Mouse (Mus musculus): ENCODE results near the gene Leng1. TPM values are rescaled to one million over a fixed set of nuclear protein-coding genes. Genes with fewer than 3 reads are reported as not detected.

The Leng1 gene
- polyA plus RNA-seq, 1 experiment from 2014 or later, result 13.2 TPM

DNA sequence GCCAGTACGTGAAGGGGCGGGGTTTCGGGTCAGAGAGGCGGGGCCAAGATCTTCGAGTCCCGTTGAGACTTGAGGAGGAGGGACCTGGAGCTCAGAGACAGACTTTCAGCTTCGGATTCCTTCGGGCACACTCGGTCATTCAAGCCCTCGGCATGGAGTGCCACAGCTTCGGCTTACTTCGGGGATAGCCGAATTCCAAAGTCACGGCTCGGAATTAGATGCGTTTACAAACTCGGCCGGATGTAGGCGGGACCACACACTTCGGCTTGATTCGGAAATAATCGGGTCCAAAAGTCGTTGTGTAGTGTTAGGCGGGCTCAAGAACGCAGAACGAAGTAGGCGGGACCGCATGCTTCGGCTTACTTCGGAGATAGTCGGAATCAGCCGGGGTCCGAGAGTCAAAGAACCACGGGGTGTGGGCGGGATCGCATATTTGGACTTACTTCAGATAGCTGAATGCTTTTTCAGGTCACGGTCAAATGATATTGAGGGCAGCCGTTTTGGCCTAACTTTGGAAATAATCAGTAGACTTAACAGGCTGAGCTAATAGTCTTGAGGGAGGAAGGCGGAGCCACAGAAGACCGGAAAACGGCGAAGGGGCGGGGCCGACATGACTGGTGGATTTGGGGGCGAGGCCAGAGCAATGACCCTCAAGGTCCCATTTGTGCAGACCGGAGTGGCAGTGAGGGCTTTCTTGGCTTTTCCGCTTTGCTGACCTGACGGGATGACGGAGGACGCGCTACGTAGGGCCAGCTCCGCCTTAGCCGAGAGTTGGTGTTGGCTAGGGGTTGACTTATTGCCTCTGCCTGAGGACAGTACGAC is 27.6 kb upstream of the Leng1 start, which contains the start of gene Mboat7:
TSS of gene Mboat7 (minus strand) at position 537 of the 822 bp plus-strand sequence.
- Histone ChIP-seq H3K9me3 (ENCODE audit: control insufficient read depth, low read length) (no peaks in the 10 kb centered on the region), H3K9ac (ENCODE audit: low read depth, low read length) (peak within 1 kb of the TSS; percentile 88), H3K4me3 (ENCODE audit: low read length) (peak within 1 kb of the TSS; percentile 56), H3K27ac (ENCODE audit: low read depth, low read length) (peak within 1 kb of the TSS; percentile 91), H3K4me2 (ENCODE audit: low read length) (peak within 1 kb of the TSS; percentile 81), H3K4me1 (ENCODE audit: control insufficient read depth, insufficient read depth, low read depth, low read length) (peaks cover 19% of the 10 kb centered on the region), H3K27me3 (replicated peaks; ENCODE audit: control insufficient read depth, insufficient read depth, low read length) (no peaks in the 10 kb centered on the region), H3K36me3 (ENCODE audit: control insufficient read depth, insufficient read depth, low read length) (peaks cover 12% of the 10 kb centered on the region)
- peak; percentile 94 for ATAC-seq
- WGBS, result under 1% methylated on average over 55 of the region's 55 CpGs

DNA sequence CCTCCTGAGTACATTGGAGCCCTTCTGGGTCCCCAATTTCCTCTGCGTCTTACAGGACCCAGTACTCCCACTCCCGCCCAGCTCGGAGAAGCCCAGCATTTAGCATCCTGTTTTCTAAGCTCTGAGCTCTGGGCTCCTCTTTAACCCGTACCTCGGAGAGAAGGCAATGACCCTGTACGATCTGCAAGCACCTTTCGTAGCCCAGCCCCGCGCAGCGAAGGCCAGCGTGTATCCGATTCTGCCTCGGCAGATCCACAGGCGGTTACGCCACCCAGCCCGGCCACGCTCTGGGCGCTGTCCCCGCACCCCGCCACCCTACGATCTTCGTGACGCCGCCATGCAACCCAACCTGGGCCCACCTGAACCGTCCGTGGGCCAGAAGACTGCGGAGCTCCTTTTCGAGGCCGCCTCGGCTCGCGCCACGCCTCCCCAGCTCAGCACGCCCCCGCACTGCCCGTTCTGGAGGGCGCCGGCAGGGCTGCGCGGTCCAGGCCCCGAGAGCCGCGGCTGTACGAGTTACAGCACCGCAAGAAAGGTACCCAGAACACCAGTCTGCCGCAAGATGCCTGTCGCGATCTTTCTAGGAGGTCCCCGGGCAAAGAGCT is 26.8 kb upstream of the Leng1 start, which contains the start of gene Tsen34:
TSS of gene Tsen34 (plus strand) at position 482 of the 605 bp plus-strand sequence.
- peak within 1 kb of the TSS; percentile 56 for H3K4me3 ChIP-seq (ENCODE audit: low read length)
- no peak; the same call in 1 of the 2 replicates for ATAC-seq
- H3K4me2 ChIP-seq (ENCODE audit: low read length), result peak within 1 kb of the TSS; percentile 81
- peak within 1 kb of the TSS; percentile 88 for H3K9ac ChIP-seq (ENCODE audit: low read depth, low read length)
- peak within 1 kb of the TSS; percentile 91 for H3K27ac ChIP-seq (ENCODE audit: low read depth, low read length)
- peaks cover 19% of the 10 kb centered on the region for H3K4me1 ChIP-seq (ENCODE audit: control insufficient read depth, insufficient read depth, low read depth, low read length)
- H3K27me3 ChIP-seq (replicated peaks; ENCODE audit: control insufficient read depth, insufficient read depth, low read length), result no peaks in the 10 kb centered on the region
- WGBS, result under 1% methylated on average over 47 of the region's 49 CpGs
- H3K9me3 ChIP-seq (ENCODE audit: control insufficient read depth, low read length), result no peaks in the 10 kb centered on the region
- peaks cover 12% of the 10 kb centered on the region for H3K36me3 ChIP-seq (ENCODE audit: control insufficient read depth, insufficient read depth, low read length)

DNA sequence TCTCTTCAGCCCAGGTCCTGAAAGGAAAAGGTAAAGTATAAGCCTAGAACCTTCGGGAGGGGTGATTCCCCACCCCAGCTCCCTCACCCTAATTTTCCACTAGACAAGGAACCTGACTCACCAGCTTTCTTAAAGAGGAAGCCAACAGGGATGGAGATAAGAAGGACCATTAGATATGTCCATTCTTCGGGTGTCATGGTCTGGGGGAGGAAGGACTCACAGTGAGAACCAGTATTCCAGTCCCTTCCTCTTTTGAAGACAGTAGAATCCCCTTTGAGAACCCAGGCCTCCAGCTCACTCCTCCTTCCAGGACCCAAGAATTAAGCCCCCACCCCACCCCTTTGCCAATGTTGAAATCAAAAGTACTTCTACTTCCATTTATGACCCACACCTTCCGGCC is 26.3 kb upstream of the Leng1 start:
- 47% methylated on average over 3 of the region's 3 CpGs for WGBS
- Histone ChIP-seq H3K4me3 (ENCODE audit: low read length) (peak overlapping the region; percentile 56), H3K36me3 (ENCODE audit: control insufficient read depth, insufficient read depth, low read length) (peaks cover 9% of the 10 kb centered on the region), H3K27me3 (replicated peaks; ENCODE audit: control insufficient read depth, insufficient read depth, low read length) (no peaks in the 10 kb centered on the region), H3K9me3 (ENCODE audit: control insufficient read depth, low read length) (no peaks in the 10 kb centered on the region), H3K9ac (ENCODE audit: low read depth, low read length) (peak overlapping the region; percentile 88), H3K27ac (ENCODE audit: low read depth, low read length) (peak overlapping the region; percentile 91), H3K4me1 (ENCODE audit: control insufficient read depth, insufficient read depth, low read depth, low read length) (peaks cover 19% of the 10 kb centered on the region), H3K4me2 (ENCODE audit: low read length) (peak overlapping the region; percentile 81)
- ATAC-seq, result no peak

DNA sequence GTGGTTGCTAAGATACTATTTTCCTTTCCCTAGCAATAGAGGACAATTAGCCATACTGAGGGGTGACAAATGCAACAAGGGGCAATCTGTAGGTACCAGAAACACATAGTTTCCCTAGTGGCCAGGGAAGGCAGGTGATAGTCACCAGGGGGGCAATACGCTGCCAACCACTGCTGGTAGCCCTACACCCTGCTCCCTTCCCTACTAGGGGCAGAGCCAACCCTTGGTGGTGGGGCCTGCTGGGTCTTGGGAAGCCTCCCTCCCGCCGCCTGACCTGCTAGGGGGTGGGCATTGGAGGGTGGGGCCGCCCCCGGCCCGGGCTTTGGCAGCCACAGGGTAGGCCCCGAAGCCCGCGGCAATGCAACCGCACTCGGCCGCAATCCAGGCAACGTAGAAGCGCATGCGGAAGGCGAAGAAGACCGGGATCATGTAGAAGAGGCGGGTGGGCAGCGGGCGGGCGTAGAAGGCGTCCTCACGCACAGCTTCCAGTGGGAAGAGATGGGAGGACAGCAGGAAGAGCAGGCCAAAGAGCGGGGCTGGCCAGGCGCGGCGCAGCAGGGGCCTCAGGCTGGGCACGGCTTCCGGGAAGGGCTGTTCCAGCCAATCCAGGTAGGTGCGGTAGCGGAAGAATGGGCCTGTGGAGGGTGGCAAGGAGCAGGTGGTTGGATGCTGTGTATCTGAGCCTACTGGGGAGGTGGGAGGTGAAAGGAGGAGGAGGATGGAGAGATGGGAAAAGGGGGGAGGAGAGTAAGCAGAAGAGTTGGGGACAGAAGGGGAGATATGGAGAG is 20.0 kb upstream of the Leng1 start:
- Histone ChIP-seq H3K4me1 (ENCODE audit: control insufficient read depth, insufficient read depth, low read depth, low read length) (peaks cover 10% of the 10 kb centered on the region), H3K4me2 (ENCODE audit: low read length) (no peak overlapping the region), H3K4me3 (ENCODE audit: low read length) (no peak overlapping the region), H3K9me3 (ENCODE audit: control insufficient read depth, low read length) (no peaks in the 10 kb centered on the region), H3K9ac (ENCODE audit: low read depth, low read length) (0 out of 2 replicates have a peak overlapping the region, but pooled peaks have one; percentile 4), H3K27ac (ENCODE audit: low read depth, low read length) (peak overlapping the region; percentile 19; the same call in 1 of the 2 replicates), H3K27me3 (replicated peaks; ENCODE audit: control insufficient read depth, insufficient read depth, low read length) (no peaks in the 10 kb centered on the region), H3K36me3 (ENCODE audit: control insufficient read depth, insufficient read depth, low read length) (peaks cover 15% of the 10 kb centered on the region; the same call in 1 of the 2 replicates)
- 77% methylated on average over 31 of the region's 31 CpGs for WGBS
- ATAC-seq, result no peak

DNA sequence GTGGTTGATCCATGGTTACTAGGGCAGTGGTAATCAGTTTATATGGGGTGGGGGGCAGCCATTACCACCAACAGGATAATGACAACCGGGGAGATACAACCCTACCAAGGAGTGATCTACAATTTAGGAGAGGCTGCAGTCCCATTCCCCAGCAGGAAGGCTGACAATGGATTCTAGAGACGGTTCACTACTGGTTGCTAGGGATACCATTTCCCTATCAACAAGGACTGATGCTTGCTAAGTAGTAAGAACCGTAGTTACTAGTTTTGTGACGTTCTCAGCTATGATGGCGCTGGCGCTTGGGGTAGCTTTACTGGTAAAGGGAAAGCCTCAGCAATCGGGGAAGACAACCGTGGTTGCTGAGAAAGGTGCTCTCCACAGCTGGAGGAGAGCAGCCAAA is 19.1 kb upstream of the Leng1 start:
- no peak overlapping the region for H3K4me2 ChIP-seq (ENCODE audit: low read length)
- no peak overlapping the region for H3K4me3 ChIP-seq (ENCODE audit: low read length)
- no peaks in the 10 kb centered on the region for H3K9me3 ChIP-seq (ENCODE audit: control insufficient read depth, low read length)
- peaks cover 15% of the 10 kb centered on the region; the same call in 1 of the 2 replicates for H3K36me3 ChIP-seq (ENCODE audit: control insufficient read depth, insufficient read depth, low read length)
- ATAC-seq, result peak; percentile 25
- H3K4me1 ChIP-seq (ENCODE audit: control insufficient read depth, insufficient read depth, low read depth, low read length), result peaks cover 10% of the 10 kb centered on the region
- H3K27ac ChIP-seq (ENCODE audit: low read depth, low read length), result peak overlapping the region; percentile 73
- WGBS, result 58% methylated on average over 8 of the region's 8 CpGs
- H3K27me3 ChIP-seq (replicated peaks; ENCODE audit: control insufficient read depth, insufficient read depth, low read length), result no peaks in the 10 kb centered on the region
- H3K9ac ChIP-seq (ENCODE audit: low read depth, low read length), result no peak overlapping the region

DNA sequence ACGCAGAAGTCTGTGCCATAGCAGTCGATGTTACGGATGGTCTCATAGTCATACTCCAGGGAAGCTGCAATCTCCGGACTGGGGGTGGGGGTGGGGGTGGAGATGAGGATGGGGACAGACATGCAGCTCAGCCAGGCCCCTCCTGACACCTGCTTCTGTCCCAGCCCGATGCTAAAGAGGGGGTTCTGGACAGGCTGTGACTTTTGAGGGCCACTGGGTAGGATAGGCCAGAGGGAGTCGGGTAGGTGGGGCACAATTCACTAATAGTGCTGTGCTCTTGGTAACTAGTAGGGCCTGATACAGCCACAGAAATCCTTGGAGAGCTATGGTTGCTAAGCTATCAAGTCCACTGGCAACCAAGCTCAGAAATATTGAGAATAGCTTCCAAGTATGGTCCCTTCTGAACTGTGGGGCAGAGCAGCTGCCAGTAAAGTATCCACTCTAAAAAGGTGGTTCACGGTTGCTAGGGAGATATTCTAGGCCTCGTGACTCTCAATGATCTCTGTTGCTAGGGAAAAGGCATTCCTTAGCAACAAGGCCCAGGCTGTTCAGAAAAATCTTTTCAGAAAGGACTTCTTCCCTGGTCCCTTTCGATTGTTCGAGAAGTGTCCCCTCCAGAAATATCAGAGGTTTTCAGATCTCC is 18.4 kb upstream of the Leng1 start:
- Histone ChIP-seq H3K4me2 (ENCODE audit: low read length) (no peak overlapping the region), H3K9ac (ENCODE audit: low read depth, low read length) (peak overlapping the region; percentile 35)

DNA sequence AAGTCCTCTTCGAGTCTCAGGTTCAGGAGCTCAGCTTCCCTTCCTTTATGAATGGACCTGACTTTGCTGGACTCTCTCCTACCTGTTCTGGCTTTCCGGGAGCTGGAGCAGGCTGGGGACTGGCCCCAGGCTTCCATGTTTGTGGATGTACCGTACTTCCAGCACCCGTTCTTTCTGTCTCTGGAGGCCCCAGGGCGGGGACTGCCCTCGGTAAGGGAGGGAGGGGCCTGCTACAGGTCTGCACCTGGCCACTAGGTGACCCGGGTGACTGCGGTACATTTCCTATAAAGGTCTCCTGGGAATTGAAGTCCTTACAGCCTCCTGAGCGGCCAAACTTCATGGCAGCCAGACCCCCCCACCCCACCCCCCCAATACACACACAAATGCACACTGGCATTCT is 11.7 kb upstream of the Leng1 start, which contains the start of gene Tmc4:
TSS of gene Tmc4 (minus strand) at position 212 of the 400 bp plus-strand sequence.
- H3K27ac ChIP-seq (ENCODE audit: low read depth, low read length), result no peak within 1 kb of the TSS
- no peak within 1 kb of the TSS for H3K9ac ChIP-seq (ENCODE audit: low read depth, low read length)
- H3K9me3 ChIP-seq (ENCODE audit: control insufficient read depth, low read length), result no peaks in the 10 kb centered on the region
- peaks cover 2% of the 10 kb centered on the region; the same call in 1 of the 2 replicates for H3K36me3 ChIP-seq (ENCODE audit: control insufficient read depth, insufficient read depth, low read length)
- no peak within 1 kb of the TSS for H3K4me3 ChIP-seq (ENCODE audit: low read length)
- no peak within 1 kb of the TSS for H3K4me2 ChIP-seq (ENCODE audit: low read length)
- 48% methylated on average over 9 of the region's 9 CpGs for WGBS
- H3K27me3 ChIP-seq (replicated peaks; ENCODE audit: control insufficient read depth, insufficient read depth, low read length), result no peaks in the 10 kb centered on the region
- no peak for ATAC-seq
- no peaks in the 10 kb centered on the region for H3K4me1 ChIP-seq (ENCODE audit: control insufficient read depth, insufficient read depth, low read depth, low read length)

More for the DNA sequence above, 18.4 kb upstream of the Leng1 start:
- WGBS, result 47% methylated on average over 10 of the region's 10 CpGs
- H3K4me1 ChIP-seq (ENCODE audit: control insufficient read depth, insufficient read depth, low read depth, low read length), result peaks cover 10% of the 10 kb centered on the region
- H3K4me3 ChIP-seq (ENCODE audit: low read length), result no peak overlapping the region
- no peaks in the 10 kb centered on the region for H3K9me3 ChIP-seq (ENCODE audit: control insufficient read depth, low read length)
- no peaks in the 10 kb centered on the region for H3K27me3 ChIP-seq (replicated peaks; ENCODE audit: control insufficient read depth, insufficient read depth, low read length)
- peak; percentile 78 for ATAC-seq
- H3K27ac ChIP-seq (ENCODE audit: low read depth, low read length), result peak overlapping the region; percentile 73
- H3K36me3 ChIP-seq (ENCODE audit: control insufficient read depth, insufficient read depth, low read length), result peaks cover 15% of the 10 kb centered on the region; the same call in 1 of the 2 replicates

DNA sequence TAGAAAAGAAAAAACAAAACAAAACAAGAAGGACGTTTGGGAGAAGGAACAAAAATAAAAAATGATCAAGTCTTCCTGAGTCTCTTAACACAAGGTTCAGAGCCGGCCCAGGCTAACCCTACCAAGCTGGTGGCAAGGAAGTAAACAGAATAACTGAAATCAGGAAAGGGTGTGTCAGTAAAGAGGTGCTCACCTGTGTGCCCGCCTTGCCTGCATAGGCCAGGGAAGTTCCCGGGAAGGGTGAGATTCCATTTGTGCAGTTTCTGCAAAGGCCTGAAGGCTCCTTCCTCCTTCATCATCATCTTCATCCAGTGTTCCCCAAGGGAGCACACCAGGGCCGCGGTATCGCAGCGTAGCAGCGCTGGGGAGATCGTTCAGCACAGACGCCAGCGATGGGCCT is 10.7 kb upstream of the Leng1 start:
- no peak overlapping the region for H3K27ac ChIP-seq (ENCODE audit: low read depth, low read length)
- no peak overlapping the region for H3K4me2 ChIP-seq (ENCODE audit: low read length)
- no peaks in the 10 kb centered on the region for H3K9me3 ChIP-seq (ENCODE audit: control insufficient read depth, low read length)
- no peaks in the 10 kb centered on the region for H3K27me3 ChIP-seq (replicated peaks; ENCODE audit: control insufficient read depth, insufficient read depth, low read length)
- no peak for ATAC-seq
- H3K9ac ChIP-seq (ENCODE audit: low read depth, low read length), result no peak overlapping the region
- H3K4me1 ChIP-seq (ENCODE audit: control insufficient read depth, insufficient read depth, low read depth, low read length), result no peaks in the 10 kb centered on the region
- no peak overlapping the region for H3K4me3 ChIP-seq (ENCODE audit: low read length)
- 86% methylated on average over 12 of the region's 12 CpGs for WGBS
- no peaks in the 10 kb centered on the region; the same call in 1 of the 2 replicates for H3K36me3 ChIP-seq (ENCODE audit: control insufficient read depth, insufficient read depth, low read length)
